Mouse (Mus musculus): ENCODE measurements around the gene Sema7a.

DNA sequence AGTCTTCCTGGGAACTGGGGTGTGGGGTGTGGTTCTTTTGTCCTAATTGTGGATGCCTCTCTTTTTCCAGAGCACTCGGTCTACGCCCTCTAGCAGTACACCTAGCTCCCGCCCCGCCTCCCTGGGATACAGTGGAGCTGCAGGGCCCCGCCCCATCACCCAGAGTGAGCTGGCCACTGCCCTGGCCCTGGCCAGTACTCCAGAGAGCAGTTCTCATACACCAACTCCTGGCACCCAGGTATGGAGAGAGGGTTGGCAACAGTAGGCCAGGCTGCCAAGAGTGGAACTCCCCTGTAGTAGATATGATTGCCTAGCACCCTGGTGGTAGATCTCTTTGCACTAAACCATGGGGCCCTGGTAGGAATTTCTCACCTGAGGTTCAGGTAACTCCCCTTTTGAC is 17.5 kb upstream of the Sema7a start:
- TF ChIP-seq CTCF (IDR thresholded peaks at IDR 0.05 in 2 of 3, conservative IDR thresholded peaks at IDR 0.05 in 1 of 3; ENCODE audit: control insufficient read depth in 1 of 3, insufficient read depth in 1 of 3, low read depth in 2 of 3, low read length in 3 of 3, poor library complexity in 1 of 3, severe bottlenecking in 1 of 3) = no peak
- no peak for TF ChIP-seq ZC3H11A (IDR thresholded peaks at IDR 0.05; ENCODE audit: low read depth, low read length)
- no peak for TF ChIP-seq POLR2A (IDR thresholded peaks at IDR 0.05; ENCODE audit: control insufficient read depth in 1 of 2, insufficient read depth in 1 of 2, low read depth in 1 of 2, low read length in 2 of 2, poor library complexity in 1 of 2)
- TF ChIP-seq MYC (IDR thresholded peaks at IDR 0.05; ENCODE audit: low read depth, low read length) = no peak
- no peak for TF ChIP-seq KAT2A (conservative IDR thresholded peaks at IDR 0.05; ENCODE audit: low read depth, low read length)
- TF ChIP-seq SIN3A (IDR thresholded peaks at IDR 0.05; ENCODE audit: low read length) = no peak
- TF ChIP-seq EP300 (IDR thresholded peaks at IDR 0.05; ENCODE audit: low read depth in 1 of 2, low read length in 2 of 2) = no peak
- TF ChIP-seq GABPA (IDR thresholded peaks at IDR 0.05; ENCODE audit: low read depth, low read length) = no peak
- no peak for TF ChIP-seq TAL1 (IDR thresholded peaks at IDR 0.05; ENCODE audit: low read length)
- TF ChIP-seq RAD21 (IDR thresholded peaks at IDR 0.05; ENCODE audit: low read depth, low read length) = no peak
- no peak for TF ChIP-seq BHLHE40 (IDR thresholded peaks at IDR 0.05; ENCODE audit: borderline replicate concordance, low read depth, low read length)
- TF ChIP-seq ZNF384 (IDR thresholded peaks at IDR 0.05; ENCODE audit: low read depth, low read length) = no peak
- no peak for TF ChIP-seq NRF1 (IDR thresholded peaks at IDR 0.05; ENCODE audit: insufficient read depth, low read depth, low read length, poor library complexity, severe bottlenecking)
- no peak for TF ChIP-seq POLR2AphosphoS2 (IDR thresholded peaks at IDR 0.05; ENCODE audit: low read length)

Data from MEL (cell line).